Mouse (Mus musculus) frontal cortex, adult (tissue): Measurements from ENCODE around the gene Oscar.
A peak's percentile ranks its signal among the peaks of the same experiment; 100 is the strongest.

ENCODE experiments used
- ATAC-seq: cut with Nextera tagmentation; 2 replicates; pipeline ENCODE4 v1.9.2; 2017; ENCODE audit warnings: mild to moderate bottlenecking, moderate library complexity, mixed read lengths; ENCODE audit not compliant: low TSS enrichment

The Oscar gene

DNA sequence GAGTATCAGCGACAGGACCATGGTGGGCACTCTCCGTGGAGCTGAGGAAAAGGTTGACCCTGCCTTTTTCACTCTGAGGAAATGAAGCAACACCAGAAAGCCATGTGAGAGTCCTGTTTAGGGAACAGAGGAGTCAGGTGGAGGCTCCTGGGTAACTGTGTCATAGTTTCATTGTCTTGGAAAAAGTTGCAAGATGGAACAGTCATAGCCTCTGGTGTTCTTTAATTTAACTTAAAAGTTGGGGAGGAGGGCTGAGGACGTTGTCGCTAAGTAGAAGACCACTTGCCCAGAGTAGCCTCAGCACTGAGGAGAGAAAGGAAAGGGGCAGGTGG is at the start of gene Oscar:
Oscar (minus strand) TSS at position 101 of the 332 bp plus-strand sequence.
- ATAC-seq: no peak

DNA sequence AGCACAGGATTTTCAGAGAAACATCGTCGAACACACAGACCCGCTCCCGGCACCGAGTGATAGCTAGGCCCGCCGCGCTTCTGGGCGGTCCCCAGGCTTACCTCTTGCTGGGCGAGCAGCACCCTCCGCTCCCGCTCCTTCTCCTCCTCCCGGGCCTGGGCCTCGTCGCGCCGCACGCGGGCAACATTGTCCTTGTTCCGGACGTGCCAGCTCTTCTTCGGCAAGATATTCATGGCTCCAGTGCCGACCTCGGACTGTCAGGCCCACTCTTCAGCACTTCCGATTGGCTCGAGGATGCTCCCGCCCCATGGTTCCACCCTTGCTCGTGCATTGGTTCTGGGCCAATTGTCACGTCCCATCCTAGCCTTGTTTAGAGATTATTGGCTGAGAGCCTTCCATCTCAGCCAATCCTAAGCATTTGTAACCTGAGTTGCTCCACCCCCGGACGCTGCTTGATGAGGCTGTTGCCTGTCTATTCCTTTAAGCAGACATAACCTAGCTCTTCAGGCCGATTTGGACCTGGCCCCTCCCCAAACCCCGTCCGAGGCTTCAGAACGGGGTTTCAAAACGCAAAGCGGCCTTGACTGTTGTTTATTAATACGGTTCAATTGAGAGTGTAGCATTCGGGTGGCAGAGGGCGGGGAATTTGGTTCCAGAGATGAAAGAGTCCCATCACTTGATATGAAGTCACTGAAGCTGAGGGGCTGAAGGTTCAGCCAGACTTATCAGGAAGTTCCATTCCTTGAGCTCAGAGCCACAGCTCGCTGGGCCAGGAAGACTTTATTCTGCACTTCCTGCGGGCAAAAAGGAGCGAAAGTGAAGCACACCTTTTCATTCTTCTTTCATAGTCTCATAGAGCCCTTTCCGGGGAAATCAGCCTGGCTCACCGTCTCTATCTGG is 49.5 kb upstream of the Oscar start, which contains the start of gene Leng1:
Leng1 (minus strand) TSS at position 626 of the 900 bp plus-strand sequence.
- peak; percentile 96 for ATAC-seq

DNA sequence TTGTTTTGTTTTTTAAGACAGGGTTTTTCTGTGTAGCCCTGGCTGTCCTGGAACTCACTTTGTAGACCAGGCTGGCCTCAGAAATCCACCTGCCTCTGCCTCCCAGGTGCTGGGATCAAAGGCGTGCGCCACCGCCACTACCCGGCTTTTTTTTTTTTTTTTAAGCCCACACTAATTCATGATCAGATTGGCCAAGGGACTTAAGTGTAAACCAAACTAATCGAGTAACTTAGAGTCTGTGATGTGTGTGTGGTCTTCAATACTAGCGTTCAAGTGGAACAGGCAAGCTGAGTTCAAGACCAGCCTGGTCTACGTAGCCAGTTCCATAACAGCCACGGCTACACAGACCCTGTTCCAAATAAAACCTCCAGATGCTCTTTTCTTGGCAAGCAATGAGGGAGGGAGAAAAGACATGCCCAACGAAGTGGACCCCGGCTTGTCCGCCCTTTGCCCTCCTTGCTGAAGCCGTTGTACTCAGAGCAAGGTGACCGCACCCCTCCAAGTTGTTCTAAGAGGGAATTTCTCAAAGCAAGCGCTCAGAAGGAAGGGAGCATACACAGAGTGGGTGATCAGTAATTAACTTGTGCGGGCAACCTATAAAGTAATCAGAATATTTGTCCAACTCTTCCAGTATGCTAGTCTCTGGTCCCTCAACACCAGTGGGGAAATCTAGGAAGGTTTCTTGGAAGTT is 48.7 kb upstream of the Oscar start:
- peak; percentile 1; the same call in 1 of the 2 replicates for ATAC-seq

DNA sequence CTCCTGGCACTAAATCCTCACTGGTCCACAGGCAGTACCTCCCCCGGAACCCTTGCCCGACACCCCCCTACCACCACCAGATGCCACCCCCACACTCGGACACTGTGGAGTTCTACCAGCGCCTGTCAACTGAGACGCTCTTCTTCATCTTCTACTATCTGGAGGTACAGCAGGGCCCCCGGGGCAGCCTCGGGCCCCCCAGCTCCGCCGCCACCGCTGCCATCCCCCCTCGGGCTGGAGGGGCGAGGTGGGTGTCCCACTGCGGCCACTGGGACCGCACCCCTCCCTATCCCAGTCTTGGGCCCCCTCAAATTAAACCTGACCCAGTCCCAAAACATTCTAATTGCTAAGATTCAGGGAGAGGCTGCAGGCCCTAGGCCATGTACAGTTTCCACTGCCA is 42.6 kb upstream of the Oscar start:
- ATAC-seq: no peak

DNA sequence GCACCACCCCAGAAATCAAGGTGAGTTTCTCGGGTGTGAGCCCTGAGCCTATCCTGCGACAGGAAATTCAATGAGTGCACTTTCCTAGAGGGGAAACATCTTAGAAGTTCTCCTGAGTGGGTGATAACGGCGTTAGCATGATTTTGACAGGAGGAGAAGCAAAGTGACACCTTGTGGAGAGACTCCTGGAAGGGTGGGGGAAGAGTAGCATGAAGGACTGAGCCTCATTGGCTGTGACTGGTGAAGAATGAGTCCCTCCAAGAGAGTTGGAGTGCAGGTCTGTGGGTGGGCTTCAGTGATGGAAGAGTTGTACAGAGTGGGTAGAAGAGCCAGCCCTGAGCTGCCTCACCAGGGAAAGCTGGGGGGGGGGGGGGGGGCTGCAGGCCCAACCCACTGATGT is 41.0 kb upstream of the Oscar start:
- ATAC-seq: peak; percentile 31; the same call in 1 of the 2 replicates

DNA sequence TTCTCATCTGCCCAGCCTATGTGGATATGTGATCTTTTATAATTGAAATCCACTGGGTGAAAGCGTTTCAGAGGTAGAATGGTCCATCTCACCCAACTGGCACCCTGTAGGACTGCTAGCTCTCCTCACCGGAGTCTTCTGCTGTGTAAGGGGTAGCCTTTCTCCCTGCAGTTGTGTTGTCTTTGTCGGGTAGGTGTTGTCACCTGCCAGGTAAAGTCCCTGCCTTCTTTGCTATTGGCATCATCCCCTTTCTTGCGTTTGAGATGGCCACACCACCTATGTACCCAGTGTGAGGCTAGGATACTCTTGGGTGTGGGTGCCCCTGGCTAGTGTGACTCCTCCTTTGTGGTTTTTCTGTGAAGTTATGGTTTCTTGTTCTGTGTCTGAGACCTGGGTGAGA is 30.7 kb upstream of the Oscar start:
- no peak for ATAC-seq

DNA sequence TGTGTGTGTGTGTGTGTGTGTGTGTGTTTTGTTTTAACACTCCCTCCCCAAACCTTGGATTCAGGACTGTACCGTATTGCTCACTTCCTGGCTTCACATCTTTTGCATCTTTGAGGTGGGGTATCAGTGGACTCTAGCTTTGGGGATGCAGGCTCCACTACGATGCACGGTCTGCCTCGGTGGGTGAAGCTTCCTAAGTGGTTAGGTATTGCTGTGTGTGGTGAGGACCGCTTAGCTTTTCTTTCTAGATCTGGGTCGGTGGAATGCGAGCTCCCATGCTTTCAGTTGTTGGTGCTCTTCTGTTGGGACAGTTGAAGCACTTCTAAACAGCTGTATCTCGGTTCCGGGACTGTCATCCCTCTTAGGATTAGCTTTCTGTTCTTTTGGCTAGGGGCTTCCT is 30.2 kb upstream of the Oscar start:
- no peak for ATAC-seq

DNA sequence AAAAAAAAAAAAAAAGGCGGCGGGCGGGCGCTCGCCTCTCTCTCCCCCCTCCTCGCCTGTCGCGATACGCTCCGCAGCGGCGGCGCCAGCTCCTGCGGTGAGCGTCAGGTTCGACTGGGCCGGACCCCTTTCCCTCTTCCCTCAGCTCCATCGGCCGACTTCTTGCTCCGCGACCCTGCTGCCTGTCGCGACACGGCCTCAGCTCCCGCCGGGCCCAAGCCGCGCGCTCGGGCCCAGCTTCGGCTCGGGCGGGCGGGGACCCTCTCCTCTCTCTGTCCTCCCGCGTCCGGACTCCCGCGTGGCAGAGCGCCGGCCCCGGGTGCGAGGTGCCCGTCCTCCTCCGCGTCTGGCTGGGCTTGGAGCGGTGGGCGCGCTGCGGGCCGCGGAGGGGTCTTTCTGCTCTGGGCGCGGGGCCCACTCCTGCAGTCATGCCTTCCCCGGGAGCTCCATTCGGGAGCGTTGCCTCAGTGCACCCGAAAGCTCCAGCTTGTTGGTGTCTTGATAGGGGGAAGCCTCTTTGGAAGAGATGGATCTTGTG is 29.6 kb upstream of the Oscar start:
- ATAC-seq: peak; percentile 20

DNA sequence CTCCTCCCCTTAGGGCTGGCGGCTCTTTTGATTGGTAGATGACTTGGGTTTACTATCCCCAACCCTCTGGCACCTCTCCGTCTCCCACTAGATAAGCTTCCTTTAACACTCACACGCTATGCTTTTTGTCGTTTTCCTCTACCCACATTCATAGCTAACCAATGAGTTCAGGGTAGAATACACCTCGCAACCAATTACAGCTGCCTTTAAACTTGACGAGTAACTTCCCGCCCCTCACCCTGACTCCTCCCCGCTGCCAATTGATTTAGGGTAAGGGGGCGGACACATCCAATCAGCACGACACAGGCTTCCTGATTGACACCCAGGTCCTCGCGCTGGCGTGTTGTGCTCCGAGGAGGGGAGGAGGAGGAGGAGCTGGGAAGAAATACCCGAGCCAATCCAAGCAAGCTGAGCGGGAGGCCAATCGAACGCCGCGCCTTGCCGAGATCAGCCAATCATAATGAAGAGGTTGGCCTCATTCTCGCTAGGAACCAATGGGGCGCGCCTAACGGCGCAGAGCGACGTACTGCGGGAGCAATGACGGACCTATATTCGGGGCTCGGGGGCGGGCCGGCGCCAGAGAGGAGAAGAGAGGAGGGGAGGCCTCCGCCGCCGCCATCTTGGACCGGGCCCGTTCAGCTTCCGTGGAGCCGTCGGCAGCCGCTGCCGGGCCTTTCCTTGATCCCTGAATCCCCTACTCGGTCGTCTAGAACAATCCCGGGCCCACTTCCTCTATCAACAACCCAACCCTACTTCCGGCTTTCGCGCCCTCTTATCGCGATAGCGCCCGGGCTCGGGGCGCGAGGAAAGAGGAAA is 28.9 kb upstream of the Oscar start, which contains the start of gene Cnot3:
Cnot3 (plus strand) TSS at position 597 of the 816 bp plus-strand sequence.
- peak; percentile 95 for ATAC-seq

DNA sequence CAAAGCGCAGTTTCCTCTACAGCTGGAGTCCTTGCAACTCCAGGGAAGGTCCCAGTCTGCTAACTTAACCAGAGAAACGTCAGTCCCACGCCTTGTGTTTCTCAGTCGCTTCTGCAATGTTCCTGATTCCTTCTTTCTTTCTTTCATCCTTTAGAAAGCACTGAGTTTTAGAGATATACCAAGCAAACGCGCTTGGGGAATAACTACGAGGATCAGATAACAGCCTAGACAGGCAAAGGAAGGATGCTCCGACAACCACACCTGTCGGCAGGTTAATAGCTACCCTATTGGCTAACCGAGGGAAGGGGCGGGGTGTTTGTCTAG is 28.4 kb upstream of the Oscar start:
- ATAC-seq: peak; percentile 0; the same call in 1 of the 2 replicates

DNA sequence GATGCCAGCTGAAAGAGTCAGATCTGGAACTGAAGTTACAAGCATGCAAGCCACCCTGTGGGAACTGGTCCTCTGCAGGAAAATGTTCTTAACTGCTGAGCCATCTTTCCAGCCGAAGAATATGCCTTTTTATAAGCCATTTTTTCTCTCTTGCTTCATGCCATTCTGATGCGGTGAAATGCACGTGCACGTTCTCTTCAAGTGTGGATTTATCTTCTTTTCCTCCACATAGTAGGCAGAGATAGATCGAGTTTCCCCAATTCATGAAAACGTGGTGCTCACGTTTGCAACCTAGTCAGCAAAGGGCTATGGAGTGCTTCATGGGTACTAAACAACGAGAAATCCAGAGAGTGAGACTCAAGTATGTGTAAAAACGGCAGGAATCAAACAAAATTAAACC is 27.9 kb upstream of the Oscar start:
- no peak for ATAC-seq

DNA sequence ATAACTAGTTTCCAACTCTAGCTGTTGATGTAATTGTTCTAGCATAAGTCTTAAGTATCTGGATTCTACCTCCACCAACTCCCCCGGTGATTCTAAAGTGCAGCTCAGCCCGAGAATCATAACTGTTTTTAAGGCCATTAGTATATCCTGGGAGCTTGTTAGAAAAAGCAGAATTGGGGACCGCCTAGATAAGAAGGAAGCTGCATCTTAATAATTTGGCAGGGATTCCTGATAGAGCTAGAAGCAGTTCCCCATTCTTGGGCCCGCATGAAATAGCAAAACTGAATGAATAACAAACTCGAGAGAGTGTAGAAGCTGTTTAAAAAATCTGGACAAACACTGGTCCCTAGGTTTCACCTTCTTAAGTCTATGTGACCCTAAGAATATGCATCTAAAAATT is 27.5 kb upstream of the Oscar start:
- ATAC-seq: no peak

DNA sequence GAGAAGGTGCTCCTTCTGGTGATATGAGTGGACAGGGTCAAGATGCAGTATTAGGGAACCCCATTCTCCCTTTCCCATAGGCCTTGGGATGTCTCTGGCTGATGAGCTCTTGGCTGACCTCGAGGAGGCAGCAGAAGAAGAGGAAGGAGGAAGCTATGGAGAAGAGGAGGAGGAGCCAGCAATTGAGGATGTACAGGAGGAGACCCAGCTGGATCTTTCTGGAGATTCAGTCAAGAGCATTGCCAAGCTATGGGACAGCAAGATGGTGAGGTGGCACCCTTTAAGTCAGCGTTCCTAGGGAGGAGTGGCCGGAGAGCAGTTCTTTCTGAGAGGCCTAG is 14.5 kb upstream of the Oscar start:
- no peak for ATAC-seq

DNA sequence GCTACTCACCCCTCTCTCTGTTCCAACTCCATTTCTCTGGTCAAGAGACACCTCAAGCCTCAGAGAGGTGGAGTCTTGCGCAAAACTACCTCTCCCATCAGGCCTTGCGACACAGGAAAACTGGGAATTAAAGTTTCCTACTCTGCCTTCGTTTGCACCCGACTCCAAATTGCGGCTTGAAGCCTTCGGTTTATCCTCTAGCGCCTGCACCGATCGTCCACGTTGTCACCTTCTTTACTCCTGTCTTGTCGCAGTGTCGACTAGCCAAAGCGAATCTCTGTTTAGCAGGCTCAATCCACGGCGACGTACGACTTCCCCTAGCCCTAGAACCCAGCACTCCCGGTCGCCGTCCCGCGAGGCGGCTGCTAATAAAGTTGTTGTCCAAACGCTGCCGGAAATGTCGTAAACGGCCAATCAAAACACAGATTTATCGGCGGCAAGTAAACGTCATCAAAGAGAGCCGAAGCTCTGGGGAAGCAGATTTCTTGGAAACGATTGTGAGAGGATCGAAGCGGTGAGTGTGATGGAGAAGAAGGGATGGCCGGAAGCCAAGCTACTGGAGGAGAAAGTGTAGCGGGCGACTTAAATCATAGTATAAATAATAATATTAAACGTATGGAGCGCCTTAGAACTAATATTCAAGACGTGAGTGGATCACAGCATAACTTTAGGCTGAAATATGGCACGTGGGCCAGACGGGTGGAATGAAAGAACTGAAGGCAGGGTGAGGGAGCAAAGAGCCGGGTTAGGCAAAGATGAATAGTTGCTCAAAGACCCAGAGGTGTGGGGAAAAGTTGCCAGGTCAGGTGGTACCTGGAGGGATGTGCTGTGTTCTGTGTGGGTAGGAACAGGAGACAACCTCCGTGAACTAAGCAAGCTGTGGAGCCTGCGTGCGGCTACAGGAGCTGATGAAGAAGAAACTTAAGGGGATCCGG is 13.9 kb upstream of the Oscar start, which contains the start of the genes Tfpt and Prpf31:
Tfpt (minus strand) TSS at position 387 of the 935 bp plus-strand sequence.
Prpf31 (plus strand) TSS at position 443 of the 935 bp plus-strand sequence.
- ATAC-seq: peak; percentile 94

DNA sequence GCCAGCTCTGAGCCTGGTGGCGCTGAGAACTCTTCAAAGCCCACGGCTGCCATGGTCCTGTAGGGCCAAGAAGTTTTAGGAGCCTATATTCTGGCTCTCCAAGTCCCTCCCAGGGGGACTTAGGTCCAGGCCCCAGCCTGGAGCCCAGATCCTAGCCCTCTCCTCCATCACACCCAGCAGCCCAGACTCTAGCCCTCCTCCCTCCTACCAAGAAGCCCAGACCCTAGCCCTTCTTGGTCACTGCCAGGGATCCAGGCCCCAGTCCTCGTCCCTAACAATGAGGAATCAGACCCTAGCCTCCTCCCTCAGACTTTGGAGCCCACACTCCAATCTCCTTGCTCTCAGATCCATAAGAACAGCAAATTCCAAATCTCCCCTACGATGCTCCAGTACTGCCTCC is 13.1 kb upstream of the Oscar start:
- no peak for ATAC-seq

DNA sequence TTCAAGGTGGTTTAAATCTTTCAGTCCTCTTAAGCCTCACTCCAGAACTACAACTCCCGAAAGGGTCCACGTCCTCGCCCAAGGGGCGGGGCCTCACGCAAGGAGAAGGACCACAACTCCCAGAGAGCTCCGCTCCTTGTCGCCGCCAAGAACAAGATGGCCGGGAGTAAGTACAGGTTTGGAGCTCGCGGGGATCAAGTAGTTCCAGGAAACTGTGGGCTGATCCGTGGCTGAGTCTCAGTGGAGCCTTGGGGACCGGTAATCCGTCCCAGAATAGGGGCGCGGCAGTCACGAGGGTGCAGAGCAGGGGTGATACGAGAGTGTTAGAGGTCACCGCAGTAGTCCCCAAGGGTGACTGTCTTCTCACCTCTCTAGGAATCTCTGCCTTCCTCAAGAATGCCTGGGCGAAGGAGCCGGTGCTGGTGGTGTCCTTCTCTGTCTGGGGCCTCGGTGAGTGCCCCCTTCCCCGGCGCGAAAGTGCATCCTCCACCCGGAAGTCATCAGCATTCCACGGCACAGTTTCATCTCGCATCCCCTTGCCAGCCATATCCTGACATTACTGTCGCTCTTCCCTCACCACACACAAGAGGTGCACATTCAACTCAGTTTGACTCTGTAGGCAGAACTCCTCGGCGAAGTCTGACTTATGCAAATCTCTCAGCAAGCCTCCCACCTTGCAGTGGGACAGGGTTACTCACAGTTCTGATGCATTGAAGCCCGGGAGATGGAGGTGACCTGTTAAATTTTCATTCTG is 1.5 kb upstream of the Oscar start, which contains the start of gene Ndufa3:
Ndufa3 (plus strand) TSS at position 132 of the 754 bp plus-strand sequence.
- peak; percentile 98 for ATAC-seq

DNA sequence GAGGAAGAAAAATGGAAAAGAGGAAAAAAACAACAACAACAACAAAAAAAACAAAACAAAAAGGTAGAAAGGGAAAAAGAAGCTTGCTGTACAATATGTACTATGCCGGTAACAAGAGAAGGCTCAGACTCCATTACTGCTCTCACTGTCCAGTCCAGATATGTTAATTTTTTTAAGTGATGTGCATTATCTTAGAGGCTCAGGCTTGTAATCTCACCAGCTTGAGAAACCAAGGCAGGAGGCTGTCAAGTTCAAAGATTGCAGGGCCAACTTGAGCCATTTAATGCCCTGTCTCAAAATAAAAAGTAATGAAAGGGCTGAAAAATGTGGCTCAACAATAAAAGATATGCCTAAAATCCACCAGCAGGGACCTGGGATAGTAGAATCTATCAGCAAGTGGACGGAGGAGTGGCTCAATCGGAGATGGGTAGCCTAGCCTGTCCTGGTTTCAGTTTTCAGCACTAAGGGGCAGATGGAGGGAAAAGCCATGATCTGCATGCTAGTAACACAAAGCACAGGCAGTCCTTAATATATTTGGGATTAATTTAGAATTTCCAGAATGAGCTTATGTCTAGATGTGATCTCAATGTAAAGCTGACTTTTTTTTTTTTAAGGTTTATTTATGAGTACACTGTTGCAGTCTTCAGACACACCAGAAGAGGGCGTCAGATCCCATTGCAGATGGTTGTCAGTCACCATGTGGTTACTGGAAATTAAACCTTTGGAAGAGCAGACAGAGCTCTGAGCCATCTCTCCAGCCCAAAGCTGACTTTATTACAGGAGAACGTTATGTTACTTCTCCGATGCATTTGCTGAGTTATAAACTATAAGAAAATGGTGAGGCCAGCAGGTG is 658 bp upstream of the Oscar start:
- peak; percentile 11; the same call in 1 of the 2 replicates for ATAC-seq

DNA sequence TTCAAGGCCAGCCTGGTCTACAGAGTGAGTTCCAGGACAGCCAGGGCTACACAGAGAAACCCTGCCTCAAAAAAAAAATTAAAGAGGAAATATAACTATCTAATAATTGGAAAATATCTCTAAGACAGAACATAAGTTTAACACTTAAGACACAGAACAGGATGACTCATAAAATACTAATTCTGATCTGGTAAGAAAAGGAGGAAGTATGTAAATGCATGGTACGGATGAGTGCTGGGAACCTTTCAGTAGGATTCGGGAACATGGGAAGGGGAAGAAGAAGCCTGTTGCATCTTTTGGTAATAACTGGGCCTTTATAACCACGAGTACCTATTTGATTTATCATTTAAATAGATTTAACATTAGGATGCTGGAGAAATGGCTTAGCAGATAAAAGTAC is 1.9 kb downstream of the Oscar start:
- no peak for ATAC-seq

DNA sequence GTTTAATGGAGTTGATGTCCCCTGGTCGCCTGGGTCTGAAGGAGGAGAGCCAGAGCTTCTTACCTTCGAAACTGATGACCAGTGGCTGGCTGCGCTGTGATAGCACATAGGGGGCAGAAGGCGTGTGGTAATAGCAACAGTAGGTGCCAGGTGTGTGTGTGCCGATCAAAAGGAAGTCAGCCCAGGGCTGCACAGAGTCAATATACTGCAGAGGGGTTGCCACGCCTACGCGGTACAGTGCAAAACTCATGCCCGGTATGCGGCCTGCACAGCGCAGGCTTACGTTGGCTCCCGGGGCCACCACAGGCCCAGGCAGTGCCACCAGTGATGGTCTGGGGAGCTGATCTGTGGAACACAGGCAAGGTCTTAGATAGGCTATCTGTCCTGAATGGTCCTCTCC is 5.0 kb downstream of the Oscar start:
- no peak for ATAC-seq
